Mouse (Mus musculus) kidney, adult 2 months (tissue): ENCODE measurements around the gene Dnaja1.
A peak's percentile ranks its signal among the peaks of the same experiment; 100 is the strongest.

Experiments used
- CTCF ChIP-seq: fragments of 200-500 bp; conservative IDR thresholded peaks from 2 replicates; pipeline ENCODE4 v1.5.1; 2011; ENCODE audit warnings: low read depth, mild to moderate bottlenecking, control low read depth, low read length, moderate library complexity, mixed read lengths; ENCODE audit not compliant: insufficient read depth, insufficient read length
- POLR2A ChIP-seq: fragments of 200-500 bp; IDR thresholded peaks from one replicate; pipeline ENCODE4 v1.6.1; 2011; ENCODE audit warnings: low read depth, low read length, control low read depth

DNA sequence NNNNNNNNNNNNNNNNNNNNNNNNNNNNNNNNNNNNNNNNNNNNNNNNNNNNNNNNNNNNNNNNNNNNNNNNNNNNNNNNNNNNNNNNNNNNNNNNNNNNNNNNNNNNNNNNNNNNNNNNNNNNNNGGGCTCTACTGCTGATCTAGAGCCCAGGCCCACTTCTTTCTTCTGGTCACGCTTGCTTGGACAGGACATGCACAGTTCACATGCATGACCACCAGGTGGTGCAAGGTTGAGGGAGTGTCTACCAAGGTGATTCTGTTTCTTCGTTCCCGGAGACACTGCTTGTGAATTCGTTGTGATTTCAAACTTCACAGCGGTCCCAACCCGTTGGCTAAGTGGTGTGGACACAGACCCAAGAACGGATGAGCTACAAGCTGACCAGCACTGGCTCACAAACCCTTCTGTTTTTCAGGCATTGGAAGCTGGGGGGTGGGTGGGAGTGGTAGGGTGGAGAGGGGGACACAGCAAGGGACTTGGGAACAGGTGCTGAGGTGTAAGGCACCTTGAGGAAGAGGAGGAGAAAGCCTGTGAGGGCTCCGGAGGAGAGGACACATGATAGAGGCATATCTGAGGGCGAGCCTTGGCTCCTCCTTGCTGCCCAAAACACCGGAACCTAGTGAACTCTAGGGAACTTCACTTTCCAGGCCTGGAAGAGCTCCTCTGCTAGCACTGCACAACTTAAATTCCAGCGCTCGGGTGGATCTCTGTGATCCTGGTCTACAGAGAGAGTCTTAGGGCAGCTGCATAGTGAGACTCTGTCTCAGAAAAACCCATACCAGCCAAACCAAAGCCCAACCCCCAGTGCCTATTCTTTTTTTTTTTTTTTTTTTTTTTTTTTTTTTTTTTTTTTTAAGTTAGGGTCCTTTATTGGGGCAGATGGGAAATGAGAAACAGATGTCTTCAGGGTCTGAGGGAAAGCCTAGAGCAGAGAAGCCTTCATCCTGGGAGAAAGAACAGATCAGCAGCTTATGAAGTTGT lies 52.6 kb downstream of the Dnaja1 start:
- peak; percentile 98 for TF ChIP-seq CTCF
- TF ChIP-seq POLR2A: no peak
